9 mouse cellular contexts compared by ENCODE assay signal in genomic region chr11:90739501-90739900, GRCm38 (mm10).
"Had no signal": no experiment of that assay in that cellular context is flagged by ENCODE, and none has a peak within 500 bp of the region (broad histone marks: within the 10 kb centered on the region; RNA-seq: fewer than 3 reads in every experiment).

No protein-coding gene starts in this region.

- DNase-seq: layer of hippocampus, adult 9-11 months; liver; lung, adult 18-20 months; lung, postnatal 10 days; lung, postnatal 36 days; retina, postnatal 1 day; right cerebral cortex, postnatal 25 days; spleen, adult 18-20 months; thymus, postnatal 25 days had no signal
